Mouse (Mus musculus) spleen, adult 2 months (tissue): ENCODE data around the gene Hist1h3d. TPM values are rescaled to one million over a fixed set of nuclear protein-coding genes. Genes with fewer than 3 reads are reported as not detected.
A peak's percentile ranks its signal among the peaks of the same experiment; 100 is the strongest.

Experiments
- DNase-seq, 2 experiments: peaks; one replicate each; pipeline versions ENCODE4 v3.0.0 to v3.0.0-alpha.2; 2012 to 2021; ENCODE audit warnings: low spot score in 2 of 2, low read depth in 1 of 2
- H3K27ac ChIP-seq: fragments of 200-500 bp; 2 replicates; pipeline ENCODE4 v1.5.1; 2012; ENCODE audit warnings: low read length, inconsistent platforms; ENCODE audit not compliant: insufficient read depth
- H3K27me3 ChIP-seq: fragments of 200-500 bp; 2 replicates; pipeline ENCODE4 v1.6.1; 2012; ENCODE audit warnings: mild to moderate bottlenecking, moderate library complexity, low read length, inconsistent platforms; ENCODE audit not compliant: control insufficient read depth, insufficient read depth
- H3K36me3 ChIP-seq: fragments of 200-500 bp; 2 replicates; pipeline ENCODE4 v1.6.1; 2012; ENCODE audit warnings: mild to moderate bottlenecking, low read length, inconsistent platforms; ENCODE audit not compliant: control insufficient read depth, insufficient read depth
- H3K4me1 ChIP-seq: fragments of 200-500 bp; 2 replicates; pipeline ENCODE4 v1.6.1; 2011; ENCODE audit warnings: inconsistent platforms; ENCODE audit not compliant: control insufficient read depth, insufficient read depth, insufficient read length
- H3K4me3 ChIP-seq: fragments of 200-500 bp; 2 replicates; pipeline ENCODE4 v1.5.1; 2011; ENCODE audit warnings: mild to moderate bottlenecking, inconsistent platforms; ENCODE audit not compliant: insufficient read depth, insufficient read length; ENCODE audit errors: extremely low read depth
- CTCF ChIP-seq: fragments of 200-500 bp; IDR thresholded peaks from 2 replicates; pipeline ENCODE4 v1.5.1; 2011; ENCODE audit warnings: mild to moderate bottlenecking, inconsistent platforms; ENCODE audit not compliant: insufficient read depth, insufficient read length, insufficient replicate concordance; ENCODE audit errors: extremely low read depth
- POLR2A ChIP-seq: fragments of 200-500 bp; IDR thresholded peaks from 2 replicates; pipeline ENCODE4 v1.6.1; 2011; ENCODE audit warnings: low read depth, low read length, inconsistent platforms
- WGBS: fragments of 180-500 bp; shearing (Covaris S2); methylation state at CpG from one replicate; pipeline ENCODE4 v1.1.7; 2018; 5-methylcytosine and 5-hydroxymethylcytosine counted together
- polyA plus RNA-seq: library from polyadenylated mRNA; depleted of rRNA; stranded (reverse); fragments of >200 nt; gene quantifications from 2 replicates; pipeline ENCODE4 v1.2.3, GENCODE M21; 2012

Hist1h3d gene
- polyA plus RNA-seq, 1 experiment = 20.9 TPM

DNA sequence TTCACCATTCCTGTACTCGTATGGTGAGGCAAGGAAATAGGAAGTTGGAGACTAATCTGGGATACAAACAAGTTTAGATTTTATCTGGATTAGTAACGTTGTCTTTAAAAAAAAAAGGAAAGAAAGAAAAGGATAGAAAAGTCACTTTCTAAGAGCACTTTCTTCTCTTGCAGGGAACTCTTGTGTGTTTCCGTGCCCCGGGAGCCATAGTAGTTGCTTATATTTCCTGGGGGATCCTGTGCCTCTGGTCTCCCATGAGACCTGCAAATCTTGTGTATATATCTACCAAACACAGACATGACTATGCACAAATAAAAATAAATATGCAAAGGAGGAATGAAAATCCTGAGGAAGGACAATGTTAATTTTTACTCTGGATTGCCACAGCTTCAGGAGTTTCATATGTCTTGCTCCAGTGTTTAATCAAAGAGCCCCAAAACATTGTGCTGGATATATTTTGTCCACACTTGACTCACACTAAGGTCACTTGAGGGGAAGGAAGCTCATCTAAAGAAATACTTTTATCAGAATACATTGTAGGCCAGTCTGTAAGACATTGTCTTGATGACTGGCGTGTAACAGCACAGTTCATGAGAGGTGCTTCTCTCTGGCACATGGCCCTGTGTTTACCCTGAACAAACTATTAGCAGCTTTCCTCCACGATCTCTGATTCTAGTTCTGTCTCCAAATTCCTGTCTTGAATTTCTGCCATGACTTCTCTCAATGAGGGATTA is 1.5 kb downstream of the Hist1h3d start:
- 59% methylated on average over 6 of the region's 6 CpGs for WGBS
- TF ChIP-seq POLR2A (no peak), CTCF (no peak)
- Histone ChIP-seq H3K27ac (no peak overlapping the region), H3K4me1 (peaks cover 2% of the 10 kb centered on the region; the same call in 1 of the 2 replicates), H3K4me3 (no peak overlapping the region; the same call in 1 of the 2 replicates), H3K36me3 (no peaks in the 10 kb centered on the region), H3K27me3 (no peaks in the 10 kb centered on the region)
- DNase-seq = no peak

DNA sequence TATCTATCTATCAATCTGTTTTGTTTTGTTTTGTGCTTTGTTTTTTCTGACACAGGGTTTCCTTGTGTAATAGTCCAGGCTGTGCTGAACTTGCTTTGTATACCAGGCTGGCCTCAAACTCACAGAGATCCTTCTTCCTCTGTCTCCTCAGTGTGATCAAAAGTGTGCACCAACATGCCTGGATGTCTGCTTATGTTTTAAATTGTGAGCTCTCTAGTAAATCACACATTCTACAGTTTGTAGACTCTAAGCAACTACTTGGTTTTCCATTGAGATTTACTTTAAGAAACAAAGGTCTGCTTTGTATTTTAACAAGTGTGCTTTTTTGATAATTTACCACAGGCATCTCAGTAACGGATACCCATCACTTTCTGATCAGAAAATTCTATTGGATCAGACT is 2.3 kb downstream of the Hist1h3d start:
- TF ChIP-seq POLR2A = no peak
- TF ChIP-seq CTCF = no peak
- no peak overlapping the region for H3K27ac ChIP-seq
- WGBS = 100% methylated on average over 1 of the region's 1 CpGs
- H3K36me3 ChIP-seq = no peaks in the 10 kb centered on the region
- H3K4me1 ChIP-seq = peaks cover 2% of the 10 kb centered on the region; the same call in 1 of the 2 replicates
- no peak for DNase-seq
- no peak overlapping the region; the same call in 1 of the 2 replicates for H3K4me3 ChIP-seq
- H3K27me3 ChIP-seq = no peaks in the 10 kb centered on the region

DNA sequence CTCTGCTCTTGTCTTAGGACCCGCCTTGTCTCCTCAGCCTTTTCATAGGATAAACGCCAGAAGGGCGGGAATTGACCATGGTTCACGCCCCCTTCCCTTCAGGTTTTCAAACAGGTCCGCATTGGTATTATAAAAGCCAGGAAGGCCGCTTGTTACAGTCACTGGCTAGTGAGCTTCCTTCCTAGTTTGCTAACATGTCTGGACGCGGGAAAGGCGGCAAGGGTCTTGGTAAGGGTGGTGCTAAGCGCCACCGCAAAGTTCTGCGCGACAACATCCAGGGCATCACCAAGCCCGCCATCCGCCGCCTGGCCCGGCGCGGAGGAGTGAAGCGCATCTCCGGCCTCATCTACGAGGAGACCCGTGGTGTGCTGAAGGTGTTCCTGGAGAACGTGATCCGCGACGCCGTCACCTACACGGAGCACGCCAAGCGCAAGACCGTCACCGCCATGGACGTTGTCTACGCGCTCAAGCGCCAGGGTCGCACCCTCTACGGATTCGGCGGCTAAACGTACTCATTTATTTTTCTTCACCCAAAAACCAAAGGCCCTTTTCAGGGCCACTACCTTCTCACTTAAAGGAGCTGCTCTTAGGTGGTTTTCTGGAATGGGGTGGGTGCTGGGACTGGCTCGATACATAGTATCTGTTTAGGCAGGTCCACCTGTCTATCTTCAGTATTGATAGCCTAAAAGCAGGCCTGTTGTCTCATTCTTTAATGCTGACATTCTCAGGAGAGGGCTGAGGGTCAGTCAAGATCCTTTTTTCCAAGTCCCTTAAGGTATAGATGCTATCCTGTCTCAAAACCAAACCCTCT is 6.0 kb downstream of the Hist1h3d start, which contains the start of gene Hist1h4d:
TSS of gene Hist1h4d (plus strand) at position 191 of the 811 bp plus-strand sequence.
- Histone ChIP-seq H3K27ac (peak within 1 kb of the TSS; percentile 57), H3K4me3 (peak within 1 kb of the TSS; percentile 58), H3K4me1 (peaks cover 4% of the 10 kb centered on the region; the same call in 1 of the 2 replicates), H3K36me3 (no peaks in the 10 kb centered on the region), H3K27me3 (no peaks in the 10 kb centered on the region)
- peak; percentile 89 to 94 for DNase-seq
- peak; percentile 99 for TF ChIP-seq POLR2A
- no peak for TF ChIP-seq CTCF
- under 1% methylated on average over 43 of the region's 43 CpGs for WGBS

DNA sequence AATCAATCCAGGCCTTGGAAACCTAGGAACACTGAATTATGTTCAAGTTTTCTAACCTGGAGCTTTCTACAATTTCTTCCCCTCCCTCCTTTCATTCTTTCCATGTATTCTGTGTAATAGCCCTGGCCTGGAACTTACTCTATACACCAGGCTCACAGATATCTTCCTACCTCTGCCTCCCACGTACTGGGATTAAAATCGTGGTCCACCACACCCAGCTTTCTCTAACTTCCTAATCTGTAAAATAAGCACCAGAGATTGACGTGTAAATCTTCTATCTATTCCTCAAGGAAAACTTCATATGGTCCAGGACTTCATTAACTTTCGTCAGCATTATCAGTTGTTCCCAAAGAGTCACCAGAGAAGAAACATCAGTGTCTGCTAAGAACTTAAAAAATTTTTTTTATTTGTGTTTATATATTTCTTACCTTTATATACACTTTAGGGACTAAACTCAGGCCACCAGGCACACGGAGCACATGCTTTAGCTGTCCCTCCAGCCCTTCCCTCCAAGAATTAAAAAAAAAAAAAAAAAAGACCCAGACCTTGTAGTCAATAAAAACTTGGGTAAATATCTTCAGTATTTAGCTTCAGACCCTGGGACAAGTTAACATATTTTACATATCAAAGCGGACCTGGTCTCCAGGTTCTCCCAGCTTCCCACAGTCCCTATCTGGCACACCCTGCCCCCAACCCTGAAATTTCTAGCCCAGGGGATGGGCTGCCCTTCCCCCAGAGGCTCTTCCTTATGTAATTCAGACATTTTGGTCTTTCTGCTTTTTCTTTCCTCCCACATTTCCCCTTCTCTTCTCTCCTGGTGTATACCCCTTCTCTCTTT is 6.9 kb downstream of the Hist1h3d start:
- Histone ChIP-seq H3K4me1 (peaks cover 3% of the 10 kb centered on the region; the same call in 1 of the 2 replicates), H3K4me3 (peak overlapping the region; percentile 58; the same call in 1 of the 2 replicates), H3K27me3 (no peaks in the 10 kb centered on the region), H3K27ac (peak overlapping the region; percentile 57), H3K36me3 (no peaks in the 10 kb centered on the region)
- TF ChIP-seq POLR2A = no peak
- no peak for TF ChIP-seq CTCF
- 29% methylated on average over 6 of the region's 6 CpGs for WGBS
- no peak for DNase-seq

DNA sequence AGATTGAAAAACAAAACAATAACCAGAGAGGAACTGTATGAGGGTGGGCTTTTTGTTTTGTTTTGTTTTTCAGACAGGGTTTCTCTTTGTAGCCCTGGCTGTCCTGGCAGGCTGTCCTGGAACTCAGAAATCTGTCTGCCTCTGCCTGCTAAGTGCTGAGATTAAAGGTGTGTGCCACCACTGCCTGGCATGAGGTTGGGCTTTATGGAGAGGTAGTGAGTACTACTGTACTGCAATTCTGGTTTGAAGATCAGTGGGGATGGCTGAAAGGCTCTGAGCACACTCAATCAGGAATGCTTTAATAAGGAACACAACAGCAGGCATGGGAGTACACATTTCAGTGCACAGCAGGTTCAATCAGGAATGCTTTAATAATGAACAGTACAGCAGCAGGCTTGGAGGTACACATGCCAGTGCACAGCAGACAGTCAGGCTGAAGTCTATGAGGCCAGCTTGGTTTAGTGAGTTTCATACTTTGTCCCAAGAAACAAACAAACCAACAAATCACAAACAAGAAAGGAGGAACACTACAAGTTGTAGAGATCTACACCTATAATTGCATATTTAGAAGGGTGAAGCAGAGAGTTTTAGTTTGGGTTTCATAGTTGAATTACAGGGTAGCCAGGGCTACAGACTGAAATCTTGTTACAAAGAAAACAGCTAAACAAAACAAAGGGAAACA is 8.0 kb downstream of the Hist1h3d start:
- H3K27me3 ChIP-seq = no peaks in the 10 kb centered on the region
- no peak overlapping the region; the same call in 1 of the 2 replicates for H3K27ac ChIP-seq
- TF ChIP-seq POLR2A = no peak
- TF ChIP-seq CTCF = no peak
- H3K4me1 ChIP-seq = peaks cover 3% of the 10 kb centered on the region; the same call in 1 of the 2 replicates
- DNase-seq = no peak
- no peak overlapping the region for H3K4me3 ChIP-seq
- no peaks in the 10 kb centered on the region for H3K36me3 ChIP-seq

DNA sequence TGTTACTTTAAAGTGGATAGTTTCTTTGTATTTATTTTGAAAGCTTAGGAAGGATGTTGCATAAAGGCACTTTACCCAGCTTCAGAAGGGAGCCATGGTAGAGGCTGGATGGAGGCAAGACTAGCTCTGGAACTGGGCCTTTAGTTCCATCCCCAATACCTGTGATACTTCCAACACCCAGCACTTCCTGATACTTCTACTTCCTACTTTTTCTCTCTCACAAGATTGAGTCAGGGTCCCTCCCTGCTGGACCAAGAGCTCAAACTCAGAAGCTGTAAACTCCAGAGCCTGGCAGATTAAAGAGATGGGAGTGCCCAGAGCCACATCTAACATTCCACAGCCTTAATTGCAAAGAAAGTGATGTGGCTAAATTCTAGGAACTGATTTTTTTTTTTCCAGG is 8.8 kb downstream of the Hist1h3d start:
- no peak for TF ChIP-seq POLR2A
- TF ChIP-seq CTCF = no peak
- Histone ChIP-seq H3K27ac (peak overlapping the region; percentile 78), H3K36me3 (no peaks in the 10 kb centered on the region), H3K27me3 (no peaks in the 10 kb centered on the region), H3K4me3 (peak overlapping the region; percentile 14; the same call in 1 of the 2 replicates), H3K4me1 (peaks cover 3% of the 10 kb centered on the region; the same call in 1 of the 2 replicates)
- DNase-seq = no peak
